Mouse (Mus musculus): ENCODE data around the gene Slc1a7.

Gene Slc1a7

GRCm38 (mm10) chr4:108051687-108052274 is 83.6 kb downstream of the Slc1a7 start:
- no peak for DNase-seq (ENCODE audit: low spot score)

- DNase-seq (ENCODE audit: low spot score), result no peak
Measured at GRCm38 (mm10) chr4:108052673-108053072, 84.5 kb downstream of the Slc1a7 start.

- DNase-seq (ENCODE audit: low spot score), result no peak
Measured at GRCm38 (mm10) chr4:108055873-108056272, 87.7 kb downstream of the Slc1a7 start.

- DNase-seq (ENCODE audit: low spot score), result no peak
Measured at GRCm38 (mm10) chr4:108057247-108057646, 89.1 kb downstream of the Slc1a7 start.

- DNase-seq (ENCODE audit: low spot score), result no peak
Measured at GRCm38 (mm10) chr4:108058166-108058565, 90.0 kb downstream of the Slc1a7 start.

- DNase-seq (ENCODE audit: low spot score), result no peak
Measured at GRCm38 (mm10) chr4:108059601-108060379, 91.7 kb downstream of the Slc1a7 start.

GRCm38 (mm10) chr4:108060774-108061173 is 92.6 kb downstream of the Slc1a7 start:
- DNase-seq (ENCODE audit: low spot score), result no peak

GRCm38 (mm10) chr4:108062524-108062923 is 94.4 kb downstream of the Slc1a7 start:
- no peak for DNase-seq (ENCODE audit: low spot score)
